Mouse (Mus musculus) left cerebral cortex, postnatal 10 days (tissue): ENCODE measurements at regions not wholly inside any gene's neighbourhood (a gene's known extent, or its start where the extent isn't known, plus 50 kb on each side); places are given as distances from the start of the nearest gene placed in this dataset.

Experiments used
- DNase-seq, 2 experiments: peaks; one replicate each; pipeline ENCODE4 v3.0.0; 2021 to 2022; ENCODE audit warnings: low spot score in 2 of 2, mixed read lengths in 1 of 2; ENCODE audit errors: extremely low spot score in 1 of 2
- intact Hi-C: fragments of 180-260 bp; cut with DNase I; formaldehyde crosslinking; loops from one replicate; pipeline ENCODE4 v1.15.1; 2025

GRCm38 (mm10) chr1:44957125-44957524 is 354.2 kb upstream of the Col3a1 start:
- intact Hi-C loops, result no loop called here
- DNase-seq, result no peak

GRCm38 (mm10) chr1:44987171-44987570 is 324.2 kb upstream of the Col3a1 start:
- intact Hi-C loops, result no loop called here
- no peak for DNase-seq

- DNase-seq, result no peak
- intact Hi-C loops, result no loop called here
Observed at GRCm38 (mm10) chr1:45020516-45020915, 290.8 kb upstream of the Col3a1 start.

- no peak for DNase-seq
- intact Hi-C loops, result no loop called here
Observed at GRCm38 (mm10) chr1:45021234-45021633, 290.1 kb upstream of the Col3a1 start.

- peak in 1 of 2 experiments; percentile 83 for DNase-seq
- intact Hi-C loops, result no loop called here
Observed at GRCm38 (mm10) chr1:45022146-45022841, 289.0 kb upstream of the Col3a1 start.

- no peak for DNase-seq
- intact Hi-C loops, result no loop called here
Observed at GRCm38 (mm10) chr1:45023336-45023735, 288.0 kb upstream of the Col3a1 start.

GRCm38 (mm10) chr1:45031436-45032027 is 279.8 kb upstream of the Col3a1 start:
- intact Hi-C loops, result no loop called here
- no peak for DNase-seq

- intact Hi-C loops, result no loop called here
- no peak for DNase-seq
Observed at GRCm38 (mm10) chr1:45033343-45033742, 278.0 kb upstream of the Col3a1 start.

GRCm38 (mm10) chr1:45041328-45041727 is 270.0 kb upstream of the Col3a1 start:
- DNase-seq, result no peak
- intact Hi-C loops, result no loop called here

GRCm38 (mm10) chr1:45041815-45042214 is 269.5 kb upstream of the Col3a1 start:
- no peak for DNase-seq
- intact Hi-C loops, result no loop called here

GRCm38 (mm10) chr1:45043245-45043926 is 268.0 kb upstream of the Col3a1 start:
- no peak for DNase-seq
- intact Hi-C loops, result no loop called here

GRCm38 (mm10) chr1:45090841-45091535 is 220.3 kb upstream of the Col3a1 start:
- intact Hi-C loops, result no loop called here
- DNase-seq, result no peak

- intact Hi-C loops, result no loop called here
- no peak for DNase-seq
Observed at GRCm38 (mm10) chr1:45100966-45101365, 210.4 kb upstream of the Col3a1 start.

- no peak for DNase-seq
- intact Hi-C loops, result no loop called here
Observed at GRCm38 (mm10) chr1:45116409-45117144, 194.8 kb upstream of the Col3a1 start.

GRCm38 (mm10) chr1:45135152-45135714 is 176.1 kb upstream of the Col3a1 start:
- no peak for DNase-seq
- intact Hi-C loops, result no loop called here

- intact Hi-C loops, result no loop called here
Observed at GRCm38 (mm10) chr1:45147019-45147418, 164.3 kb upstream of the Col3a1 start.

GRCm38 (mm10) chr1:45181632-45182031 is 129.7 kb upstream of the Col3a1 start:
- intact Hi-C loops, result no loop called here
- no peak for DNase-seq

More at GRCm38 (mm10) chr1:45147019-45147418, 164.3 kb upstream of the Col3a1 start:
- DNase-seq, result no peak

GRCm38 (mm10) chr1:45185341-45185740 is 126.0 kb upstream of the Col3a1 start:
- intact Hi-C loops, result no loop called here

GRCm38 (mm10) chr1:45207926-45208325 is 103.4 kb upstream of the Col3a1 start:
- intact Hi-C loops, result no loop called here
- no peak for DNase-seq

More at GRCm38 (mm10) chr1:45185341-45185740, 126.0 kb upstream of the Col3a1 start:
- no peak for DNase-seq
